Mouse (Mus musculus) midbrain, postnatal 0 days (tissue): ENCODE data around the gene Nhlrc3. TPM values are rescaled to one million over a fixed set of nuclear protein-coding genes. Genes with fewer than 3 reads are reported as not detected.

Source experiments
- ATAC-seq: fragments of 200-750 bp; cut with Nextera tagmentation; 2 replicates; pipeline ENCODE4 v1.8.0; 2017; ENCODE audit warnings: moderate number of reproducible peaks, mild to moderate bottlenecking, moderate TSS enrichment, moderate library complexity; ENCODE audit not compliant: low FRiP score
- DNase-seq: peaks from one replicate; pipeline ENCODE4 v3.0.0-alpha.2; 2015; ENCODE audit warnings: low spot score
- H3K27ac ChIP-seq: fragments of 300-500 bp; sonication (generic); 2 replicates; pipeline ENCODE4 v1.5.1; 2014; ENCODE audit warnings: low read depth, mild to moderate bottlenecking, low read length, mixed read lengths
- H3K27me3 ChIP-seq: fragments of 300-500 bp; sonication (generic); 2 replicates; pipeline ENCODE4 v1.6.1; 2014; ENCODE audit warnings: low read length, control low read depth, mixed read lengths; ENCODE audit not compliant: insufficient read depth
- H3K36me3 ChIP-seq: fragments of 300-500 bp; sonication (generic); 2 replicates; pipeline ENCODE4 v1.6.1; 2014; ENCODE audit warnings: low read length, control low read depth, mixed read lengths; ENCODE audit not compliant: insufficient read depth
- H3K4me1 ChIP-seq: fragments of 300-500 bp; sonication (generic); 2 replicates; pipeline ENCODE4 v1.6.1; 2014; ENCODE audit warnings: mild to moderate bottlenecking, control low read depth, antibody characterized with exemption, low read length, mixed read lengths; ENCODE audit not compliant: insufficient read depth
- H3K4me2 ChIP-seq: fragments of 300-500 bp; sonication (generic); 2 replicates; pipeline ENCODE4 v1.6.1; 2014; ENCODE audit warnings: low read depth, mild to moderate bottlenecking, low read length, mixed read lengths; ENCODE audit not compliant: poor library complexity, severe bottlenecking
- H3K4me3 ChIP-seq: fragments of 300-500 bp; sonication (generic); 2 replicates; pipeline ENCODE4 v1.5.1; 2014; ENCODE audit warnings: low read depth, mild to moderate bottlenecking, low read length, moderate library complexity
- H3K9ac ChIP-seq: fragments of 300-500 bp; sonication (generic); replicated peaks from 2 replicates; pipeline ENCODE4 v1.6.1; 2014; ENCODE audit warnings: mild to moderate bottlenecking, low read length, moderate library complexity, mixed read lengths; ENCODE audit not compliant: poor library complexity, severe bottlenecking
- H3K9me3 ChIP-seq: fragments of 300-500 bp; sonication (generic); 2 replicates; pipeline ENCODE4 v1.6.1; 2016; ENCODE audit warnings: low read length, control low read depth
- CTCF ChIP-seq: IDR thresholded peaks from 2 replicates; pipeline ENCODE4 v1.5.1; 2016; ENCODE audit warnings: antibody characterized with exemption, mild to moderate bottlenecking
- WGBS: fragments of 180-500 bp; shearing (Covaris S2); extraction: QIAGEN DNeasy Blood & Tissue Kit; methylation state at CpG from one replicate; pipeline ENCODE4 v1.1.7; 2014; 5-methylcytosine and 5-hydroxymethylcytosine counted together
- polyA plus RNA-seq: library from polyadenylated mRNA; unstranded; fragments of >200 nt; fragmentation: Nextera tagmentation; extraction: Ambion mirVana; gene quantifications from 2 replicates; pipeline ENCODE4 v1.2.1, GENCODE M21; 2015
- total RNA-seq: library from RNA; depleted of rRNA; stranded (reverse); fragments of >200 nt; gene quantifications from 2 replicates; pipeline ENCODE4 v1.2.3, GENCODE M21; 2014

Gene Nhlrc3
- total and polyA plus RNA-seq, 2 experiments from 2014 or later, result 9.0 to 13.1 TPM

DNA sequence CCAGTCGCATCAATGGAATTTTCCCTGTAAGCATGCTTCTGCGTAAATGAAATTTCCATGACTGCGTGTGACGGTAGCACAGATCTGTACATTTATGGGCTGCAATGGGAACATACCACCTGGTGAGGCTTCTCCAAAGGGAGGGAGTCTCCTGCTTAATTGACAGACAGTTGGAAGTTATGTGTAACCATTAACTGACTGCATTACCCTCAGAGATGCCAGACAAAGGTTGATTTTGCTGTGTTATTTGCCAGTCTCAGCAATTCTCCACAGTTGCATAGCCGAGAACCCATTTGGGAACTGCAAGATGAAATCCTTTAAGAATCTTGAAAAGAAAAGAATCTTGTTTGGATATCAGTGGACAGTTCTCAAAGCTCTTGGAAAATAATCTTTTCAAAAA, 8.9 kb upstream of the Nhlrc3 start:
- Histone ChIP-seq H3K36me3 (peaks cover 31% of the 10 kb centered on the region), H3K27ac (no peak overlapping the region), H3K4me3 (no peak overlapping the region), H3K9ac (no peak overlapping the region), H3K9me3 (no peaks in the 10 kb centered on the region), H3K4me1 (no peaks in the 10 kb centered on the region), H3K4me2 (no peak overlapping the region), H3K27me3 (no peaks in the 10 kb centered on the region)
- DNase-seq (no peak), ATAC-seq (no peak)
- 95% methylated on average over 5 of the region's 5 CpGs for WGBS
- TF ChIP-seq CTCF, result no peak

GRCm38 (mm10) chr3:53469650-53470049, 6.5 kb upstream of the Nhlrc3 start:
- peaks cover 31% of the 10 kb centered on the region for H3K36me3 ChIP-seq
- 94% methylated on average over 5 of the region's 5 CpGs for WGBS
- ATAC-seq, result no peak

GRCm38 (mm10) chr3:53467356-53467755, 4.2 kb upstream of the Nhlrc3 start:
- no peak overlapping the region for H3K9ac ChIP-seq
- H3K27me3 ChIP-seq, result no peaks in the 10 kb centered on the region
- peaks cover 17% of the 10 kb centered on the region; the same call in 1 of the 2 replicates for H3K36me3 ChIP-seq
- H3K9me3 ChIP-seq, result no peaks in the 10 kb centered on the region
- DNase-seq, result no peak
- no peak for TF ChIP-seq CTCF
- H3K4me3 ChIP-seq, result no peak overlapping the region
- H3K4me2 ChIP-seq, result no peak overlapping the region
- WGBS, result 80% methylated on average over 5 of the region's 5 CpGs
- no peak for ATAC-seq
- no peak overlapping the region for H3K27ac ChIP-seq
- peaks cover 9% of the 10 kb centered on the region; the same call in 1 of the 2 replicates for H3K4me1 ChIP-seq

More at GRCm38 (mm10) chr3:53469650-53470049, 6.5 kb upstream of the Nhlrc3 start:
- Histone ChIP-seq H3K4me3 (no peak overlapping the region), H3K27me3 (no peaks in the 10 kb centered on the region), H3K4me1 (peaks cover 9% of the 10 kb centered on the region; the same call in 1 of the 2 replicates), H3K9me3 (no peaks in the 10 kb centered on the region), H3K4me2 (no peak overlapping the region), H3K27ac (no peak overlapping the region), H3K9ac (no peak overlapping the region)
- DNase-seq, result no peak
- TF ChIP-seq CTCF, result no peak

DNA sequence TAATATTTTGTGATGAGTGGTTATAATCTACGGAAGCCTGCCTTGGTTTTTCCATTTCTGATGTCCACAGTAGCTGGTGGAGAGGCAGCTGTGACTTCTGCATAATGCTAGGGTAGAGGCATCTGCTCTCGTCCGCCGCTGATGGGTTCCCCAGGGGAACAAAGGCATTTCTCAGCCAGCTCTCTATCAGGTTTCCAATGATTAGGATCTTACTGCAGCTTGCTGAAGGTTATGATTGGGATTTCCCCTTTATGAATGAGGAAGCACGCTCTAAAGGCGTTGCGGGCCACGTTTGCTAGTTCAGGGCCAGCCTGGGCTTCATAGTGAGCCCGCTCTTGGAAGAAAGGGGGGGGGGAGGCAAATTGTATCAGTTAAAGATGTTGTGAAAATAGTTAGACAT, 3.3 kb upstream of the Nhlrc3 start:
- H3K27ac ChIP-seq, result no peak overlapping the region
- 66% methylated on average over 9 of the region's 9 CpGs for WGBS
- no peak overlapping the region for H3K9ac ChIP-seq
- TF ChIP-seq CTCF, result no peak
- no peaks in the 10 kb centered on the region for H3K27me3 ChIP-seq
- H3K9me3 ChIP-seq, result no peaks in the 10 kb centered on the region
- peaks cover 9% of the 10 kb centered on the region; the same call in 1 of the 2 replicates for H3K4me1 ChIP-seq
- no peak for DNase-seq
- H3K36me3 ChIP-seq, result peaks cover 9% of the 10 kb centered on the region; the same call in 1 of the 2 replicates
- no peak for ATAC-seq
- H3K4me2 ChIP-seq, result peak overlapping the region; percentile 0; the same call in 1 of the 2 replicates
- no peak overlapping the region for H3K4me3 ChIP-seq

GRCm38 (mm10) chr3:53465330-53465729, 2.2 kb upstream of the Nhlrc3 start:
- Histone ChIP-seq H3K9ac (no peak overlapping the region), H3K9me3 (no peaks in the 10 kb centered on the region), H3K4me2 (peak overlapping the region; percentile 78), H3K27me3 (no peaks in the 10 kb centered on the region), H3K36me3 (no peaks in the 10 kb centered on the region), H3K27ac (no peak overlapping the region), H3K4me1 (peaks cover 9% of the 10 kb centered on the region; the same call in 1 of the 2 replicates), H3K4me3 (peak overlapping the region; percentile 14; the same call in 1 of the 2 replicates)
- 68% methylated on average over 6 of the region's 6 CpGs for WGBS
- DNase-seq, result no peak
- TF ChIP-seq CTCF, result no peak
- ATAC-seq, result no peak

- ATAC-seq, result no peak
- Histone ChIP-seq H3K9ac (peak overlapping the region; percentile 81), H3K36me3 (0 out of 2 replicates have a peak, but pooled peaks cover 3% of the 10 kb centered on the region), H3K4me3 (peak overlapping the region; percentile 86), H3K27ac (peak overlapping the region; percentile 80), H3K27me3 (no peaks in the 10 kb centered on the region), H3K9me3 (no peaks in the 10 kb centered on the region), H3K4me2 (peak overlapping the region; percentile 78), H3K4me1 (peaks cover 9% of the 10 kb centered on the region; the same call in 1 of the 2 replicates)
- TF ChIP-seq CTCF, result no peak
- no peak for DNase-seq
- WGBS, result under 1% methylated on average over 20 of the region's 20 CpGs
Measured at GRCm38 (mm10) chr3:53464146-53464698, 1.1 kb upstream of the Nhlrc3 start.
